Mouse (Mus musculus): ENCODE measurements around the gene Olfr1417.
A peak's percentile ranks its signal among the peaks of the same experiment; 100 is the strongest.
"Not testable (repeated sequence)": the region's sequence is repeated elsewhere in the genome, so short reads cannot be mapped to it uniquely, and the experiment has no call there.

The Olfr1417 gene

DNA sequence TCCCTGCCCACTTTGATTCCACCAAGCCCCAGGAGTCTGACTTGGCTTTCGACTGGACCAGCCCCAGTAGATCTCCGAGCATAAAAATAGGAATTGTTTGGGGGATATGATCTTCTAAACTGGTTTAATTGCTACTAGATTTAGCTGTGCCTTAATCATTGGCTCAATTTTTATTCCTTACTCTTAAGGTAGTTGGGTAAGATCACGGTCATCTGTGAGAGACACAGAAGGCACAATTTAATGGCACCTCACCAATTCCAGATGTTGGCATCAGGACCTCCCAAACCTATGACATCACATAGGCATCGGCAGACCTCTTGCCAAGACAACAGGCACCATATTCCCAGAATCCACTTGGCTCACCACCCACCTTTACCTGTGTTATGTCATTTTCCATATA lies at the start of gene Olfr1417:
Olfr1417 (minus strand) TSS at position 101 of the 400 bp plus-strand sequence.
- no peak for DNase-seq

DNA sequence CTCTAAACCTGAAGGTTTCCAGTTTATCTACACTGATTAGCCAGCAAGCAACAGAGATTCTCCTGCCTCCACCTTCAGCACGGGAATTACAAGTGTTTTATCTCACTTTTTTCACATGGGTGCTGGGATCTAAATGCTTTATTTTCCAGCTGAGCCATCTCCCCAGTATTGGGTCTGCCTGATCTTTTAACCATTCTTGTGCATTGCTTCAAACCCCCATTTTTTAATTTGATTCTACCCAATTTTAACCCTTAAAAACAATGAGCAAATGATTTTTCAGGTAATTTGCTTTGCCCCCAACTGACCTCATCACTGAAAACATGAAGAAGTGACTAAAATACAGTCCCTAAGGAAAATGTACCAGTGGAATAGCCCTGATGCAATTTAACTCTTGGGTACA lies 47.2 kb upstream of the Olfr1417 start, which contains the start of gene Olfr1420:
Olfr1420 (plus strand) TSS at position 301 of the 400 bp plus-strand sequence.
- DNase-seq, result no peak

DNA sequence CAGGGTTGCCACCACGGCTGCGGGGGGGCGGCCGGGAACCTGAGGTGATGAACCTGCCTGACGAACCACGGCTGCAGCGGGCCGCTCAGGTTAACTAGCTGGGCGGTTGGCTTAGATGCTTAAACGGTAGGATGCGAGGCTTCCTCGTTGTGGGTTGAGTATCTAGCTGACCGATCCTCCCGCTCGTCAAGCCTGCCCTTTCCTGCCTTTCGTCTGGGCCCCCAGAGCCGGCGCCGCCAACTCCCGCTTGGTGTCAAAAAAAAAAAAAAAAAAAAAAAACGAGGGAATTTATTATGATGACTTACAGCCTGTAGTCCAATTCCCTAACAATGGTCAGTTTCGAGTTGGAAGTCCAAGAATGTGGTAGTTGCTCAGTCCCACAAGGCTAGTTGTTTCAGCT lies 39.4 kb upstream of the Olfr1417 start:
- not testable (repeated sequence) for DNase-seq

DNA sequence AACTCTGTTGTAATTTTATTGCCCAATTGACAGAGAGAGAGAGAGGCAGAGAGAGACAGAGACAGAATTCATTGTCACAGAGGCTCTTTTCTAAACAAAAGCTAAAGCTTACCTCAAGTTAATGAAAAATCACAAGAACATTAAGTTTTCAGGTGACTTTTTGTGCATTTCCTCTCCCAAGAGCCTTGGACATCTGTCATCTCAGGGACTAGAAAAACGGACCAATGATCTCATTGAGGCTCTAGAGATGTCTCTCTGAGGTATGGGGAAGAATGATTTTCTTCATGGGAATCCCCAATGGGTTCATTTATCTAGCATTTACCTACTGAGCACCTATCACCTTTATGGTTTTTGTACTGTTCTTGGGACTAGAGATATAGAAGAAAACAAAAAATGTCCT lies 36.0 kb upstream of the Olfr1417 start, which contains the start of gene Olfr1419:
Olfr1419 (minus strand) TSS at position 101 of the 400 bp plus-strand sequence.
- DNase-seq, result no peak

DNA sequence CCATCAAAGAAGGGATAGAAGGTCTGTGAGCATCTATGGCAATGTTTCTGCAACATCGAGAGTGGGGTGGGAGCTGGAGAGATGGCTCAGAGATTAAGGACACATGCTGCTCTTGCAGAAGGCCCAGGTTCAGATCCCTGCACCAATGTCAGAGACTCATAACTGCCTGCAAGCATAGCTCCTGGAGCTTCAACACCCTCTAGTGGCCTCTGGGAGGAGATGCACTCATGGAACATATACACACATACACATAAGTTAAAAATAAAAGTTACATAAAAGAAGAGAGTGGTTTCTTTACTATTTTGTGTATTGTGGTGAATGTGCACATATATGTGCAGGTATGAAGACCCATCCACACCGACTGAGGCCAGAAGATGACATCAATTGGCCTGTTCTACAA lies 28.8 kb upstream of the Olfr1417 start:
- no peak for DNase-seq

DNA sequence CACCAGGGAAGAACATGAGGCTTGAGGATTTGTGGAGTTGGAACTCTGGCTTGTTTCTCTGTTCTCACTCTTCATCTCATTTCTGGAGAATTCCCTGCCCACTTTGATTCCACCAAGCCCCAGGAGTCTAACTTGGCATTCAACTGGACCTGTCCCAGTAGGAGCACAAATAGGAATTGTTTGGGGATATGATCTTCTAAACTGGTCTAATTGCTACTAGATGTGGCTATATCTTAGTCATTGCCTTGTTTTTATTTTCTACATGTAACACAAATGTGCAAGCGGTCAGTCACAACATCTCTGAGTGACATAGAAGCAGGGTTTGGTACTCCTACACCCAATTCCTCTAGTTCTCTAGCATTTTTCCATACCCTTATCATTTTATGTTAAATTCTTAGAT lies 21.9 kb upstream of the Olfr1417 start, which contains the start of gene Olfr1418:
Olfr1418 (minus strand) TSS at position 101 of the 400 bp plus-strand sequence.
- DNase-seq, result no peak

DNA sequence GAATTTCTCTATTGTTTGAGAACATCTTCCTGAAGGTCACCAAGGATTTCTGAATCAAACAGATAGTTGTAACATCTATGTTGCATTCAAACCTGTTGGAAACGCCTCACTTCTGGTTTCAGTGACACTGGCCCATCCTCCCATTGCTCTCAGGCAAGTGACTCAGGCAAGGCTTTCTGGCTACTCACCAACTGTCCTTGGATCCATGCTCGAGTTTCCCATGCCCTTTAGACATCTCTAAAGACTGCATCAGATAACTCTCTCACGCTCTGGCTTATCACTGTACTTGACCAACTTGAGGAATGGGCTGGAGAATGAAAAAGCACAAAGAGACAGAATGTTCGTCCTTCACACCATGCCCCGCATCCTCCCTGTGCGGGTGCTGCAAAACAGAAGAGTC lies 17.5 kb upstream of the Olfr1417 start:
- no peak for DNase-seq

DNA sequence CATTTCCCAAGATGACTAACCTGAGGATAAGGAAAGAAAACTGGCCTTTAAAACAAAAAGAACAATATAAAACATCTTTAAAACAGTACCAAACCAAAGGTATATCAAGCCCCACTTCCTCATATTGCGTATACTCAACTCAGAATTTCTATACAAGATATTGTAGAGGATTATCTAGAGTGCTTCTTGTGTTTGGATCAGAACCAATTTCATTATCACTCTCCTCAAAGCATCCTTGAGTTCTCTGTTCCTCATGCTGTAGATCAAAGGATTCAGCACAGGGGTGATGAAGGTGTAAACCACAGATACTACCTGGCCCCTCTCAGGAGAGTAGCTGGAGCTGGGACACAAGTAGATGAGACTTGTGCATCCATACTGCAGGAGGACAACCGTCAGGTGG lies 15.8 kb upstream of the Olfr1417 start:
- DNase-seq, result no peak

DNA sequence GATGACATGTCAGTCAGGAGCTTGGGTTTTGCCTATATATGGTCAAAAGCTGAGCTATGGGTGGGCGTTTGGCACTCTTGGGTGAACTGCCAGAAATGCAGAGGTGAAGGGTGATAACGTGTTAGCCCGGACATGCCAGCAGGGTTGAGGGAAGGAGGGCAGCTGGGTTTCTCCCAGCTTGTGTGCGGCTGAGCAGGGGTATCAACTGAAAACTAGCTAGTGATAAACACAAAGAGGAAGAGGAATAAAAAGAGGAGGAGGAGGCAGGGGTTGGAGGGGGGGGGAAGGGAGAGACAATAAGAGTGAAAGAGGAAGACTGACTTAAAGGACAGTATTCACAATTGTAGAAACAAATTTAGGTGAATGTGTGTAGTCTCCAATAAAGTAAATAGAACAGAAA lies 13.6 kb upstream of the Olfr1417 start:
- no peak for DNase-seq

DNA sequence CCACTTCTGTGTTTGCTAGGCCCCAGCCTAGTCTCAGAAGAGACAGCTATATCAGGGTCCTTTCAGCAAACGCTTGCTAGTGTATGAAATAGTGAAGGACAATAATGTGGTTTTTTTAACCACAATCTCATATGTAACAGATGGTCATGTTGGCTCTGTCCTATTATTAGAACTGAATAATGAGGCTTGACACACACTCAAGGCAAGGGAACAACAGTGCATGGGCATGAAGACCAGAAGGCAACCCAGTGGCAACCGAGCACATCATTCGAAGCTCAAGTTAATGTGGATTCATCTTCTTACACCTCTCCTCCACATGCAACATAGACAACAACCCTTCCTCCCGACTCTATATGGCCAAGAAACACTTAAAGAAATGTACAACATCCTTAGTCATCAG lies 7.3 kb upstream of the Olfr1417 start:
- no peak for DNase-seq

DNA sequence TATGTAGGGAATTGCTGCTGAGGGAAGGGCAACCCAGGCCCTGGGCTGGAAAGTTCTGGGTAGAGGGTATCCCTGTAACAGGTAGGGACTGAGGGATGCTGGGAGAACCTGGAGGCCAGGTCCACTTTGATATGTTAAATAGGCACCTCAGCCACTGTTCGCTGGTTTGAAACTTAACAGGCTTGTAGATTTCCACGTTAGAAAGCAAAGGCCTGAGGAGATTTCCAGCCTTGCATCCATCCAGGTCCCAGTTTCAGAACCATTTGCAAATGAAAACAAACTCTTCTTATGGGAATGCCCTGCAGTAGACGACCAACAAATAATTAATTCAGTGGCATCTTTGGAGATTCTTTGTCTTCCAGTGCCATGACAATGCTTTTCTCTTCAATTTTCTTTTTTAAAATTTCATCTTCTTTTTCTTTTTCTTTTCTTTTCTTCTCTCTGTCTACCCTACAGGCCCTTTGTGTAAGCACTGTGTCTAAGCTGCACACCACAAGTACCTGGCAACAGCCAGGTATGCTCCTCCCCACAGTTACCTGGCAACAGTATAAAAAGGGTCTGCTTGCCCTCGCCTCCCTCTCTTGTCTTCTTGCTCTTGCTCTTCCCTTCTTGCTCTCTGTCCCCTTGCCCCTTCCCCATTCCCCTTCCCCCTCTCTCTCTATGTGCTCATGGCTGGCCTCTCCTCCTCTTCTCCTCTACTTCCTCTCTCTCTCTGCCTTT lies 15.5 kb downstream of the Olfr1417 start:
- DNase-seq, result no peak

DNA sequence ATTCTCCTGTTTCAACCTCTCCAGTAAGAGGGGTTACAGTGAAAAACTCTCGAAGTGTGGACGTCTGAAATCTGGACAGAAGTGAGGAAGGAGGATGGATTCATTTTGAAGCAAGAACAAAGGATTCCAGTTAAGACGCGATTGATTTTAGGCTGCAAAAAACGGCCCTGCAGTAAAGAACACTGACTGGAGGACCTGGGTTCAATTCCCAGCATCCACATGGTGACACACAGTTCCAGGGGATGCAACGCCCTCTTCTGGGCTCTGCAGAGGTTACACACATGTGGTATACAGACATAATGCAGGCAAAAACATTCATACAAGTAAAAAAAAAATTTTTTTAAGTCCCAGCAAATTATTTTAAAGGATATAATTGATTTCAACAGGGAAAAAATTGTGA lies 18.8 kb downstream of the Olfr1417 start:
- no peak for DNase-seq

DNA sequence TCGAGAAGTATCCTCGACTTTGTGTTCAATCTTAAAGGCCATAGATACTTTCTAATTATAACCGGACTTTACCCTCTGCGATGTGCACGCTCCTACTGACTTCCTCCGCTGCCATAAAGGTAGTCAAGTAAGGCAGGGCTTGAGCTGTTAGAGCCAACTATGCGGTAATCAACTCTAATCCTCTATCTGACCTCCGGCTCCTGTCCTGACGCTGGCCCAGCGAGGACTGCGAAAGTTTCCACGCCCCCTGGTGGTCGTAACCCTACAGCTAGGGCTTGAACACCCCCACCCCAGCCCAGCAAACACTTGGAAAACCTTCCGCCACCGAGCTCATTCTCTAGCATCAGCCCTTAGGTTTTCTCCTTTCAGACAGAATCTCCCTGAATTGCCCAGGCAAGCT lies 19.2 kb downstream of the Olfr1417 start:
- peak; percentile 28 to 41 for DNase-seq

DNA sequence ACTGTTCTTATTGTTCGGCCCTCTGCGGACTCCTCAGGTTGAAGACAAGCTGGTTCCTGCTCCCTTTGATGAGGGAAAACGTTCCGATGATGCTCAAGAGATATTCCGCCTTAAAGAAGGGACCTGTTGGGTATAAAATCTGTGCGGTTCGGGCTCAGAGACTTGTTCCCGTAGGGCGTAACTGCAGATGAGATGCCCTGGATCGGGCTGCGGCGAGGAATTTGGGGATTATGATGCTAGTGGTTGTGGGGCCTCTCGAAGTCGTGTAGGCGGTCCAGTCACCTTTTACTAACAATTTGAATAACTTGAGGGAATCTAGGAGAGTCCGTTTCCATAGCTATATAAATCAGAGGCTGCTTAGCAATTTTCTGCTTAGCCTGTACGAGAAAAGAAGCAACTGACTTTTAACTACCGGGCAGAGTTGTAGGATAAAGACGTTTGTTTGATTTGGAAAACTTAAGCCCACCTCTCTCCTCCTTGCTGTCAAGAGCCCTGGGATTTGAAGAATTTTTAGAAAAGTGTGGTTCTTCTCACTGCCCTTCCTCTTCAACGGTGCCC lies 19.8 kb downstream of the Olfr1417 start, which contains the start of gene Stx3:
Stx3 (minus strand) TSS at position 261 of the 558 bp plus-strand sequence.
- no peak for DNase-seq

DNA sequence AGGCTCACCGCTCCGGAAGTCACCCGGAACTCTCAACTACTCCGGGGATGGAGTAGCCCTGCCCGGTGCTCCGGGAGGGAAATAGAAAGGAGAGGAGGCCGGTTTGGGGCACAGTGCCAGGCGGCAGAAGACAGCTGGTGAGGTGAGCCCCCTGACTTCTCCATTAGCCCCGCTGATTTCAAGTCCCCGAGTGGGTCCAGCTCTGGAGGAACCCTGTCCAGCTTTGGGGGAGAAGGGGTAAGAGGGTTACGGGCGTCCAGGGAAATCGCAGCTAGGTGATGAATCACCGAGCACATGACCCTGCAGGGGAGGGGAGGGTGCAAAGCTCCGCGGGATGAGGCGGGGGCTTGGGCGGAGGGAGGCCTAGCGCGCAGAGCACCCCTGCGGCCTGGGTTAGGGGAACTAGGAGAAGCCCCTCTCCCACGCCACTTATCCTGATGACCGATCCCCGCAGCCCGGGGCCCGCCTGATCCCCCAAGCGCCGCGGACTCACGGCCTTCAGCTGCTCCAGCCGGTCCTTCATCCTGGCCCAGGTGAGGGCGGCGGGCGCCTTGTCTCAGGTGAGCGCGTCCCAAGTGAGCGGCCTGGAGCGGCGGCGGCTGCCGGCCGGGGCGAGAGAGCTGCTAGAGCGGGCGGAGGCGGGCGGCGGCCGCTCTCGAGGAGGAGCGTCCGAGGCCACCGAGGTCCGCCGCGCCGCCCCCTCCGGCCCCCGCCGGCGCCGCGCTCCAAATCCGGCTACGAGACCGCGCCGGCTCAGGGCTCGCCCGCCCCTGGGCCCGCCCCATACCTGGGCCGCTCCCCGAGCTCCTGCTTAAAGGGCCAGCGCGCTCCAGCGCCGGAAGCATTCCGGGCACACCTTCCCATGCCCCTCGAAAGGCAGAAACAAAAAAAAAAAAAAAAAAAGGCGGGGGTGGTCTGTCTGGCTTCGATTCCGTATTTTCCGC lies 20.5 kb downstream of the Olfr1417 start:
- DNase-seq, result peak in 1 of 2 experiments; percentile 6

DNA sequence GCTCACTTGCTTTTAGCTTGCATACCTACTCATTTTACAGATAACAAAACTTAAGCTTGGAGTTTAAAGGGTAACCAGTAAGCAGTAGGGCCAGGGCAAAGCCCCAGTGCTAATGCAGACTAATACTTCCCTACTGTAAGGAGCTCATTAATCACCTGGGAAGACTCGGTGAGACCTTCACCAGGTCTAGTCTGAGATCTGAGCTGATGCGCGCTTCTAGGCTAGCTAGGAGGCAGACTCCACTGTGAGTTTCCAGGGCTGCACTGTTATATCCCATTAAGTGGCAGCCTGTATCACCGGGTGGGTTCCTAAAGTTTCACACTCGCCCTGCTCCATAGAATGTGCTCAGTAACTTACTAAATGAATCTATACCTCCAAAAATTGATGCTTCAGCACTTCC lies 21.4 kb downstream of the Olfr1417 start:
- no peak for DNase-seq

DNA sequence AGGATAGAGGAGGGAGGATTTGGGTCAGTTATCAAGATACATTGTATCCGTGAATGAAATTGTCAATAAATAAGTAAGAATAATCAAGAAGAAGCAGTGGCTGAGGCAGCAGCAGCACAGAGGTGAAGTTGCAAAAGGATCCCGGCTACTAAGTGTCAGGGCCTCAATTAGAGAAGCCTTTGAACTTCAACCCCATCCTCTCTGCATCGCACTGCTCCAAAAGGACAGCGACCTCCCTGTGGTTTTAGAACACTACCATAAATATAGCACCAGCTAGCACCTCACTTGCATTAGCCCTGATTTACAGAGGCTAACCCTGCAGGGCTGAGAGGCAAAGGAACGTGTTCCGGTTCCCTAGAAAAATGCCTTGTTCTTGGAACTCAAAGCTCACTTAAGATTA lies 22.3 kb downstream of the Olfr1417 start:
- no peak for DNase-seq

DNA sequence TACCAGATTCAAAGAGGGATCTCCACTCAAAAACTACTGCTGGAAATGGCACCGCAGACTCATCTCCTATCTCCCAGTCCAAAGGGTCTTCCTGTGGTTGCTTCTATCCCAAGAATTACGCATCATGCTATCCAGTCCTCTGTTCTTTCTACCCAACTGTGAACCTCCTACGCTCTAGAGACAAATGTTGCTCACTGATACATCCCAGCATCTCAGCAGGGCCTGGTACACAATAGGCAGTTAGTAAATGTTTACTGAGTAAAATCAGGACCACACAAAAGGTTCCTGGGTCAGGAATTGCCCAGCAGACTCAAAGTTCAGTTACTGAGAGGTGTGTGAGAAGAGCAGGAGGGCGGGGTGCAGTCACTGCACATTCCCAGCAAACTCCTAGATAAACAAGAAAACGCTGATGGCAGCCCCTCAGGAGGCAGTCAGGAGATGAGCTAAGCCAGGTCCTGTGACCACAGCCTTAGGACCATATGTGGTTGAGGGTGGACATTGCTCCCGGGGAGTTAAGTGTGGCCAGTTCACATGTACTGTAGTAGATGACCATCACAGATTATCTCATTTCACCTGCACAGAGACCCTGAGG lies 24.2 kb downstream of the Olfr1417 start:
- no peak for DNase-seq

DNA sequence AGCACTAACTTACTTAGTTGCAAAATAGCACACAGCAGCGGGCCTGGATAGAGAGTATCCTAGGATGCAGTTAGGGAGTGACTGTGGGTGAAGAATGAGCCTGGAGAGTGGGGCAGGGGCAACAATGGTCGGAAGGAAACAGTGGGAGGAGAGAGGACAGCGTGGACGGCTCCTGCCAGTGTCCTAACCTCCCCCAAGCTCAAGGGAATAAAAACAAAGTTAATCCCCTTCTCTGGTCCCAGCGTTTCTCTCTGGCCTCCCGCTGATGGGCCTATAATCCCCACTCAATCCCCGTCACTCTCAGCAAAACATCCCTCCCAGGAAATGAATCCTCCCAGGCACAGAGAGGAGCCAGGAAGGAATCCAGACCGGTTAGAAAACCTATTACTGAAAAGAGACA lies 25.4 kb downstream of the Olfr1417 start:
- no peak for DNase-seq

DNA sequence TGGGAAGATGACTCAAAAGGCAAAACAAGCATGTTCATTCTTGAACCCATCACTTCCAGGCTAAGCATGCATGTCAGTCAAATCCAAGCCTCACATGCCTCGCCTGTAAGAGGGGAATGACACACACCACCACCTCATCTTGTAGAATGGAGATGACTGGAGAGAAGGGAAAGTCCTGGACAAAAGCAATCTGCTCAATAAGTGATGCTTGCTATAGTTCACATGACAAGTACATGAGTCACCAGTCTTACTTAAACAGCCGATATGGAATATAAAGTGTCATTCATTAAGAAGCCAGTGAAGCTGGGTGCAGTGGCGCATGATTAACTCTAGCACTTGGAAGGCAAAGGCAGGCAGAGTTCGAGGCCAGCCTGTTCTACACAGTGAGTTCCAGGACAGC lies 25.9 kb downstream of the Olfr1417 start:
- no peak for DNase-seq

DNA sequence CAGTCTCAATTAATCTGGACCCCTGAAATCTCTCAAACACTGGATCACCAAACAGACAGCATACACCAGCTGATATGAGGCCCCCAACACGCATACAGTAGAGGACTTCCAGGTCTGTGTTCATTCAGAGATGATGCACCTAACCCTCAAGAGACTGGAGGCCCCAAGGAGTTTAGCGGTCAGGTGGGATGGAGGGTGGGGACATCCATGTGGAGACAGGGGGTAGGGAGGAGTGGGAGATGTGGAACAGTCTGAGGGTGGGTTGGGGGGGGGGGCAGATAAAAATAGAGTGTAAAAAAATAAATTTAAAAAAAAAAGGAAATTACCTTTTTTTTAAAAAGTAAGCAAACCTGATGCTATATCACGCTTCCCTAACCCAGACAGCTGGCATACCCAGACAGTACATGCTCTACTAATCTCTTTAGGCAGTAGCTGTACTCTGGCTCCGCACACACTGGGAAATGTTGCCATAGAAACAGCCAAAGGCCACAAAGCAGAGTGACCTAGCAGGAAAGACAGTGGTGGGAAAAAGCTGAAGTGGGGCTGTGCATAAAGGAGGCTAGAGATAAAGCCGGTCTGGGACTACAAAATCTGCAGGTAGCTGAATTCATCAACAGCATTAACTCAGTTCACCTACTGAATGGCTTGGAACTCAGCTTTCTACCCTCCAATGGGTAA lies 27.2 kb downstream of the Olfr1417 start:
- DNase-seq, result no peak

DNA sequence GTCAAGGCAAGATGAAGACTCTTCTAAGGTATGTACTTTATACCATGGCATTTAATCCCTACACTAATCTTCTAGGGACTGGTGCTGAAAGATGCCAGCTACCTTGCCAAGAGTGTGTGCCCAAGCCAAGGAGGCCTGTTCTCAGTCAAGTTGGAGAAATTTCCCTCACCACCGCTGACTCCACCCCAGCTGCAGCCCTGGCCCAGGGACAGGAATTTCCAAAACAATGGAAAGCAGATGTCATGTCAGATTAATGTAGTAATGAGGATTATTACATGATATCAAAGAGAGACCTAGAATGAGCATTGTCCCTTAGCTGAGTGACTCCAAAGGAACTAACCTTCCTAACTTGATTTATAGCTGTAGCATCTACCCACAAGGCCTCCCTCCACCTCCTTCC lies 28.2 kb downstream of the Olfr1417 start:
- DNase-seq, result no peak
